Mouse (Mus musculus) bone marrow macrophage, adult 2 months (primary cell): ENCODE measurements around the gene Kctd11.

ENCODE experiments used
- CTCF ChIP-seq: IDR thresholded peaks from 2 replicates; pipeline ENCODE4 v1.5.1; 2012; ENCODE audit warnings: low read depth, mild to moderate bottlenecking, low read length, moderate library complexity
- POLR2A ChIP-seq: IDR thresholded peaks from 2 replicates; pipeline ENCODE4 v1.6.1; 2012; ENCODE audit warnings: mild to moderate bottlenecking, low read depth, low read length, borderline replicate concordance

DNA sequence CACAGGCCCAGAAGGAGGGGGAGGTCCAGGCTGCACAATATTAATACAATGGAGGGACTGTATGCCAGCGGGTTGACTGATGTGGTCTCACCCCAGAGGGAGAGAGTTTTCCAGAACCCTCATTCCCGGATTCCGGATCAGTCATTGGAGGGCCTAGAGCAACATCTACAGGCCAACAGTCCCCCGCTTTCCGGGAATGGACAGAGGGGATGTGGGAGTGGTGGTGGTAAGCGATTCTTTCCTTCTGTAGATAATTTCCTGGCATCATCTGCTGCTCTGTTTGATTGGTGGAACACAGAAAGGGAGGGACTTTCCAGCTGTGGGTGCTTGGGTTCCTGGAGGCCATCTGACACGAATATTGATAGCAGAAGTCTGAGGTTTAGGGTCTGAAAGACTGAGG is 5.0 kb downstream of the Kctd11 start:
- TF ChIP-seq POLR2A (no peak), CTCF (no peak)
